Mouse (Mus musculus) c-Kit-positive CD71-positive TER-119-positive erythroid progenitor cells, embryonic 14.5 days (primary cell): ENCODE data around the gene Stard10.

Source experiments
- DNase-seq: peaks from one replicate; pipeline ENCODE4 v3.0.0-alpha.2; 2013; ENCODE audit warnings: low spot score

Stard10 gene

DNA sequence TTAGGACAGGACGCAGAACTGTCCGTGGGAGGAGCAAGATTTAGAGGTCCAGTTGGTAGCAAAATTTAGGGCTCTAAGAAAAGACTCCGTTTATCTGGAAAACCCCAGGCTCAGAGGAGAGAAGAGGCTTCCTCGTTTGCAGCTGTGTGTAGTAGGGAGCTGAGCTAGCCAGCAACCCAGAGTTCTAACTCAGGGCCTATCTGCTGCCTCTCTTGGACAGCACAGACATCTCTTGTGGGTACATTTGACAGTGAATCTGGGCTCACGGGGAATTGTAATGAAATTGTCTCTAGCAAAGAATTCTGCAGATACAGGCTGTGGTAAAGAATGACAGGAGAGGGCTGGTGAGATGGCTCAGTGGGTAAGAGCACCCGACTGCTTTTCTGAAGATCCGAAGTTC is 14.2 kb upstream of the Stard10 start:
- no peak for DNase-seq

DNA sequence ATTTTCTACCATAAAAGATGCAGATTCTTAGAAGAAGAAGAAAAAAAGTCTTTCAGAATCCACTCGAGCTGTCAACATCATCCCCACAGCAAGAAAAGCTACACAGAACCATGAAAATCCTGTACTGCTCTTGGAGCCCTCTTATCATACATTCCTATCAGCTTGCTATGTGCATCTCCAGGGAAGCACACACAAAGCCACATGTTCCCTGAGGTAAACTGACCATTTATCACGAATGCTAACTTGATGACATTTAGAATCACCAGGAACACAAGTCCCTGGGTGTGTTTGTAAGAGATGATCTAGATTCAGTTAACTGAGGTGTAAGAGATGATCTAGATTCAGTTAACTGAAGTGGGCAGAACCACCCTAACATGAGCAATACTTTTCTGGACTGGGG is 10.0 kb upstream of the Stard10 start:
- no peak for DNase-seq

DNA sequence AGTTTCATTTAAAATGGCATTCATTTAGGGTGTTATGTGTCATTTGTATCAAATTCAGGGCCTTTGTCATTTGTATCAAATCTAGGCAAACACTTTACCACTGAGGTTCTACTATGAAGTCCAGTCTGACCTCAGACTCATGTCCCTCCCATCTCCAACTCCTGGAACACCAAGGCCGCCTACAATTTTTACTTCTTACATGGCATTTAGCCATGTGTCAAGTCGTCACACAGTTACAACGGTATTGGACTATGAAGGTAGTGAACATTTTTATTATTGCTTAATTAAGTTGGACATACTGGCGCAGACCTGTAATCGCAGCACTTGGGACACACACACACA is 6.9 kb upstream of the Stard10 start:
- no peak for DNase-seq

DNA sequence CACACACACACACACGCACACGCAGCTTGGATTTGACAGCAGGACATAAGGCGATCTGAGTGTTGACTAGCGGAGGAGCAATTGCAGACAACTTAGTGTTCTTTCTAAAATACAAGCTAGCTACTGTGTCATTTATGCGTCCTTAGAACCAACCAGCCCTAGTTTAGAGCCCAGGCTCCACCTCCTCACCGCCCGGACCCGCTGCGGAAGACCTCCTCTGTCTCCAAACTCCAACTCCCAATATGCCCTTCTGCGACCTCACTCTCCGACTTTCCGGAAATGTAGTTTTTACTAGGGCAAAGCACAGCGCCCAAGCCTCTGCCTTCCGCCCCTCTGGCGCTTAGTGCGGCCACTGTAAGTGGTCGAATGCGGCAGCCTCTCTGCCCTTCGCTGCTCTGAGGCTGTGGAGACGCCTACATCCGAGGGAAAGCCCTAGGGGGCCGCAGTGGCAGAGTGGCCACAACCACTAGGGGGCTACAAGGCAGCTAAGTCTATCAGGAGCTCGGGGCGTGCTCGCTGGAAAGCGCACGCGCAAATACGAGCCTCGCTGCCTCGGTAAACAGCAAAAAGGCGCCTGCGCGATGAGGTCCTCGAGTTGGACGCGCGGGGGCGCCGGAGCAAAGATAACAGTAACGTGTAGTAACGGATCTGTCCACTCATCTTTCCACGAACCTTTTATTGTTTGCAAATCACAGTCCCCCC is 6.4 kb upstream of the Stard10 start:
- DNase-seq = peak; percentile 97

DNA sequence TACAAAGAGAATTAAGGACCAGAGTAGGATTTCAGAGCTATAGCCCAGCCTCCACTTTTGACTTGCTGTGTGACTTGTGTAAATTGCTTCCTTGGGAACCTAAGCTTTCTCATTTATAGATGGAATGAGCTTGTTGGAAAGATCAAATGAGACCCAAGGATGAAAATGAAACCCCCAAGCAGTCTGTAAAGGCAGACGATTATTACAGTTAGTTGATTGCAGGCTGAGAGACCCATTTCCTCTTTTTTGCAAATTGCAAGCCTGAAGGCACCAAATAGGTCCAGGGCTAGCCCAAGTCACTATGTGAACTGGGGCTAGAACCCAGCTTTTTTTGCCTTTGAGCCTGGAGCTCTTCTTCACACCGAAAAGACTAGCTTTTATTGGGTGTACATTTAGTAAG is 5.8 kb upstream of the Stard10 start:
- DNase-seq = no peak

DNA sequence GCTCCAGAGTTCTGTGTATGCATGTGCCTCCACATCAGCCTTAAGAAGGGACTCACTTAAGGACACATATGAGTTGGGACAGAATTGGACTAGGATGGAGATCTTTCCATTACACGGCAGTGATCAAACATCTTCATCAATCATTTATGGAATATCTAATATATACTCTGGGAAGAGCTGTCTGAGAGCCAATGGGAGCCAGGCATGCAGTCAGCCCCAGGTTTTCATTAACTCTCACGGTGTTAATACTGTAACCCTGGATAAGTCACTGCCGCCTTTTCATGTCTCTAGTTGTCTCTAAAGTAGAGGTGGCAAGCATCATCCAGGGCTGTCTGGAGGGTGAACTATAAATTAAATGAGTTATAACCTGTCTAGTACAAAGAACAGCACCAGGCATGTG is 3.9 kb upstream of the Stard10 start:
- no peak for DNase-seq

DNA sequence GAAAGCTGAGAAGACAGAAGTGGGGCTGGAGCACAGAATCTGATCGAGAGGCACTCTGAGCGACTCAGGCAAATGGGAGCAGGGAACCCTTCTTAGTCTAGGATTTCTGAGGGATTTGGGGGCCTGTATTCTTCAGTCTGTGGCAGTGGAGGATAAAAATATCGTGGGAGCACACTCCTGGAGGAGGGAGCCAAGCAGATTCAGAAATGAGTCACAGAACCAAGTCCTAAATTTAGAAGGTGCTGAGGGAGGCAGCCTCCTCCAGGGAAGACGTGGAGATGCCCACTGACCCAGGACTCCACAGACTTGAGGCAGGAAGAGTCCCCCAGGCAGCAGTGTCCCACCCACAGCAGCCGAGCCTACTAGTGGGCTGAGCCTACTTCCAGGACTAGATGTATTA is 2.5 kb upstream of the Stard10 start:
- no peak for DNase-seq

DNA sequence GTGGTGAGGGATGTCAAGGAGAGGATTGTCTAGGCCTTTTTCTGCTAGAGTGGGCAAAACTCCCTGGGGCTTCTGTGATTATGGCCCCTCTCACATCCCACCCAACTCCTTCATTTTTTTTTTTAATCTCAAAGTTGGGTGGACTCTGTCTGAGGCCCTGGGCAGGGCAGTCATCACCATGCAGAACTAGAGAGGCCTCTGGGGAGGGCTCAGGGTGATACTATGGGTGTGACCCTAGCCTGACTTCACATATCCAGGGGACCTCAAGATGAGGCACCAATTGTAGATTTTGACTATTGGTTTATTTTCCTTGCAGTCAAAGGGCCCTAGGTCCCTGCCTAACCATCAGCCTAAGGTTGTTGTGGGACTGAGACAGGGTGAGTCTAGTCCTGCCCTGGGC is 1.2 kb upstream of the Stard10 start:
- peak; percentile 48 for DNase-seq

DNA sequence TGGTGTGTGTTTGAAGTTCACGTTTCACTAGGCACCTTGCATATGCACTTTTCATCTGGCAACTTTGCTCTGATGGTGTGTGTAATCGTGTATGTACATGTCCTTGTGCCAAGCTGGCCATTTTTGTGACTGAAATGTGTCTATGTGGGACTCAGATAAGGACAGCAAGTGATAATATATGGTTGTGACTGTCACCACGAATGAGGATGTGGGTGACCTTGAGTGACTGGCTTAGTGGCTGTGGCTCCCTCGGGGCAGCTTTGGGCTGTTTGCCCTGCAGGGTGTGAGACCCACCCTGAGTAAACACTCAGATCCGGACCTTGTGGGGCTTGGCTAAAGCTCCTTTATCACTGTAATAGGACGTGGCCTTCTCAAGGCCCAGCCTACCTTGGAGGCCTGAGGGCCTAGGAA is 290 bp upstream of the Stard10 start:
- DNase-seq = peak; percentile 66

DNA sequence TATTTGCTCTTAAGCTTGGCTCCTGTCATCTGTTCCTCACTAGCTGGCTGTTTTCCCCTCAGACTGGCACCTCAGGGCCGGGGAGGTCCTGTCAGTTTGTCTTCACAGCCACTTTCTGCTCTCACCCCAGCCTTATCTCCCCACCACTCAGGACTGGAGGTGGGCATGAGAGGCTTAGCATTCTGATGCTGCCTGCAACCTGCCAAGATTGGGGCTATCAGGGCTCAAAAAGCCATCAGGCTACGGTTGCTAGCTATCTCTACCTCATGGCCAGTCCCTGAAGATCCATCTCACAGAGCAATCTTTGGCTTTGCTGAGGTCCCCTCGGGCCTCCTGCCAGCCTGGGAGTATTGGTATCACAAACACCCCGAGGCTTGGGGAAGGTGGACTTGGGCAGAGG is 2.0 kb downstream of the Stard10 start:
- DNase-seq = peak; percentile 28

DNA sequence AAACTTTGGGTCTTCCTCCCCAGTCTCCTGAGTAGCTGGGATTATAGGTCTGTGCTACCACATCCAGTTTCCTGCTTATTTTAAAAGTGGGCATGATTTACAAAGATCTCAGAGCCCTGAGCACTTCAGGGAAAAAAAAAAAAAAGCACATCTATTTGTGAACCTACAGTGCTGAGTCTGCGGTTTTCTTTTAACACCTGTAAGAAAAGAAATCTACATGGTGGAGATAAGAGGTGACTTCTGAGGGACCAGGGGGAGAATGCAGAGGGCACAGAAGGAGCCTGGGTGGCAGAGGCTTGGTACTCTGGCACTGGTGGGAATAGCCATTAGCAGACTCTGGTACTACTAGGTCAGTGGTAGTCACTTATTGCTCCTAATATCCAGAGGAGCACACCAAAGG is 2.9 kb downstream of the Stard10 start:
- no peak for DNase-seq

DNA sequence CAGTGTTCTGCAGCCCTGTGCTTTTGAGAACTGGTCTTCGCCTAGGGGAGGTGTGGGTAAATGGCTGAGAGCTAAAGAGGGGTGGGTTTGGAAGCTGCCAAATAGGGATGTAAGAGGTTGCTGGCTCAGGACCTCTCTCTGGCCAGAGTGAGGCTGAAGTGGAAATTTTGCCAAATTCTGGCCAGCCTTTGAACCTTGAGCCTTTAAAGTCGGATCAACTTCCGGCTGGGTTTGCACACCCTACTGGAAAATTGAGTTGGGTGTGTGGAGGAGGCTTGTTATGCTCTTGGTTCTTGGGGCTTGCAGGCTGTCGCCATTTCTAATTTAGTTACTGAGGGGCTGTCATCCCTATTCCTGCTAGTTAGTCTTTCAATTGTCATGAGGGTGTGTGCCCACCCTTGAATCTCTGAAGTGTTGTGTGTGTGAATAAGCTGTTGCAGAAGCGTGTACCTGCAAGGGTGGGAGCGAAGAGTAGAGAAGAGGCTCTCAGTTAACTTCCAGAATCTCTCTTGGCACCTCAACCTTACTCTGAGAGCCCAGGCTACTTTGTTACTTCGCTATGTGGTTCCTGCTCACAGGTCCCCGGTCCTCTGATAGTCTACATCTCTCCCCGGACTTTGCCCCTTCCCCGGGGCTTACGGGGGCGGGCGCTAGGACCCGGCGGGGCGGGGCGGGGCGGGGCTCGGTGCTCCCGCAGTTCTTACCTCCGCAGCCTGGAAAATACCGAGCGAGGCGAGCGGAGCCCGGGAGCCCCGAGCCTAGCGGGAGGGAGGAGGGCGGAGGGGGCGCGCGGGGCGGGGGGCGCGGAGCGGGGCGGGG is 3.7 kb downstream of the Stard10 start:
- DNase-seq = no peak

DNA sequence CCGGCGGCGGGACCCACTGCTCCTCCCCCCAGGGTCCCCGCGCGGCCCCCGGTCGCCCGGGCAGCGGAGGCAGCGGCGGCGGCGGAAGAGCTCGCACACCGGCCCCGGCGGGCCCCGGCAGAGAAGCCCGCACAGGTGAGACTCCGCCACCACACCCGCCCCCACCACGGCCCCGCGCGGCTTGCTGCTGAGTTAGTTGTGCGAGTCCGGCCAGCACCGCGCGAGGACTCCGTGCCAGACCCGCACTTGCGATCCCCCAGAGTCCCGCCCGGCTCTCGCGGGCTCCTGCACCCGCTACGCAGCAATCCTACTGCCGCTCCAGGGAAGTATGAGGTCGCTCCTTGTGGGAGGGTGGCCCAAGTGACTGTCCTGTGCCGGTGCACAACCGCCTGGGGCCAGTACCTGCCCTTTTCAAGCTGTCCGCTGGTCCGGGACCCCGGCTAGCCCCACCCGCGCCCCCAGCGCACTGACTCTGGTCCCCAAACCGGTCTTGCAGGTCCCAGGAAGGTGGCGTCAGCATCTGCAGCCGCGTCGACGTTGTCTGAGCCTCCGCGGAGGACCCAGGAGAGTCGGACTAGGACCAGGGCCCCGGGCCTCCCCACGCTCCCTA is 4.4 kb downstream of the Stard10 start:
- no peak for DNase-seq

DNA sequence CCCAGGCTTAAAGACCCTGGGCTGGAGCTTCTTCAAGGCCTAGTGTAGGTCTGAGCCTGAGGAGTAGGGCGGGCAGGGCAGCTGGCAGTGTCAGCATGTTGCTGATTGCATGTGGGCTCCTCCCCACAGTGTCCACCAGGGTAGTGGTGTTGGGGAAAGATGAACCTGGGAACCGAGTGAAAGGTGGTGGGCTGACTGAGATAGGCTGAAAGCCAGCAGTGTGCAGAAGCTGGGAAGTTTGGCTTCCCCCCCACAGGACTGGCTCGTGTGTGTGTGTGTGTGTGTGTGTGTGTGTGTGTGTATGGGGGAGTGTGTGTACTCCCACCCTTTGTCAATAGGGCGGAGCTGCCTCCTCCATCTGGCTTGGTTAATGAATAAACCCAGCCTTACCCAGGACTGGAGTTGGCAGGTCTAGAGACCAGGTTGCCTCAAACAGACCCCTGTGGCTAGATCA is 6.3 kb downstream of the Stard10 start:
- no peak for DNase-seq

DNA sequence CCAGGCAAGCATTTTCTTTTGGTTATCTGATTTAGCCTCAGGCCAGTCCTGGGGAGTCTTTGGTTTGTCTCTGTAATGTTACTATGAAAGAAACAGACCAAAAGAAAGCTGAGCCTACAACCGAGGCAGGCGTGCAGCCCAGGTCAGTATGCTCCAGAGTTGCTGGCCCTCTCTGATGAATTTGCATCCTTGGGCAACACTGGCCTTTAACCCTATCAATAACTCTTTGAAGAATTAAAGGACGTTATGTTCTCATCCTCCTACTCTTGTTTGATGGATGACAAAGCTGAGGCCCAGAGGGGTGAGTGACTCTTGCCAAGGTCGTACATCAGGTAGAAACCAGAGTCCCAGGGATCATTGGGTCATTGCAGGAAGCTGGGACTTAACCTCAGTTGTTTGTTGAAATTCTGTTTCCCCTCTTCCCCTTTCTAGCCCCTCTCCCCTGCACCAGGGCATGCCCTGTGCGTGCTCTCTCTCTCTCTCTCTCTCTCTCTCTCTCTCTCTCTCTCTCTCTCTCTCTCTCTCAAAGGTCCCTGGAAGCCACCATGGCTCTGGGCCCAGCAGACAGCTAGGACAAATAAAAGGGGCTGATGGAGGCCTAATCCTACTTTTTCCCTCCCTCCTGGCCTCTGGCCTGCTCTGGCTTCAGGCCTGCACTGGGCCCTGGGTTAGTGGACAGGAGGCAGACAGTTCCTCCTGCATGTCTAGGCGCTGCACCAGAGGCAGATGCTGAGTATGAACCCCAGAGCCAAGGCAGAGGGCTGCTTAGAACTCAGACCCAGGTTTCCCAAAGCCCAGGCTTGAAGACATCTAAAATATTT is 7.5 kb downstream of the Stard10 start:
- no peak for DNase-seq

DNA sequence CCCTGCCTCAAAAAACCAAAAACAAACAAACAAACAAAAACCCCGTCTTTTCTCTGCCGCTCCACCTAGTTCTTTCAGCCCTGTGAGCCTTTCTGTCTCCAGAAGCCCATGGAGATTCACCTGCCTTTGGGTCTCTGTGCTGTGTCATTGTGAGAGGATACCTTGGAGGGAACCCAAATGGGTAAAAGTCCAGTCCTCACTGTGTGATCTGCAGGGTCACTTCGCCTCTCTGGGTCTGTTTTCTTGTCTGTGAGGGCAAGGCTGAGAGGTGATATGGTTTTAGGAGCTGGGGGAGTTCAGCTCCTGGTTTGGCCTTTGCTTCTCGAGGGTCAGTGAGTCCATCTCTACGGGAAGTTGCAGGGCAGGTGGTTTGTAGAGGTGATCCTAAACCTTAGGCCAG is 9.1 kb downstream of the Stard10 start:
- DNase-seq = no peak

DNA sequence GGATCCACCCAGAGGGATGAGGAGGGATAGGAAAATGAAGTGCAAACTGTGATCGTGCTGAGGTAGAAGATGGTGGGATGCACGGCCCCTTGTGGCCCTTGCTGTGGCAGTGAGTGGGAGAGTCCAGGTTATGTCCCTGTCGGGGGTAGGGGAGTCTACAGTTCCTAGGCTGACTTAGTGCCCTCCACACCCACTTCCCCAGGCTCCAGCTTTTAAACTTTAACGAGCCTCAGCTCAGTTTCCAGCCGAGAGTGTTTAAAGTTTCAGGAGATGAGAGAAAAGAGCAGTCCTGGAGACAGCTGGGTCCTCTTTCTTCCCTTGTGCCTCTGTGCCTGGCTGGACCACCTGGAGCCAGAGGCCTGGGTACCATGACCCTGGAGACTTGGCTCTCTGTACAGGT is 10.4 kb downstream of the Stard10 start:
- DNase-seq = no peak

DNA sequence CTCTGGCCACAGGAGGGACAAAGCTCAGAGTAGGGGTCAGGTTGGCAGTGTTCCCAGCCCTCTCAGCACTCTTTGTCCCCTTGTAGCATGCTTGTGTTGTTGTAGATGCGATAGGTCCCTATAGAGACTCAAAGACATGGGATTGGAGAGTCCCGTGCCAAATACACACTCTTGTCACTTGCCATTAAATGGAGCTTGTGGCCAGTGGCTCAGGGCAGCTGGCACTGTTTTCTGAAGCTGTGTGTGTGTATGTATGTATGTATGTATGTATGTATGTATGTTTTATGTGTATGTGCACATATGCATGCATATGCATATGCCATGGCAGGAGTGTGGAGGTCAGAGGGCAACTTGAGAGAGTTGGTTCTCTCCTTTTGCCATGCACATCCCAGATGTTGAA is 10.9 kb downstream of the Stard10 start:
- DNase-seq = no peak

DNA sequence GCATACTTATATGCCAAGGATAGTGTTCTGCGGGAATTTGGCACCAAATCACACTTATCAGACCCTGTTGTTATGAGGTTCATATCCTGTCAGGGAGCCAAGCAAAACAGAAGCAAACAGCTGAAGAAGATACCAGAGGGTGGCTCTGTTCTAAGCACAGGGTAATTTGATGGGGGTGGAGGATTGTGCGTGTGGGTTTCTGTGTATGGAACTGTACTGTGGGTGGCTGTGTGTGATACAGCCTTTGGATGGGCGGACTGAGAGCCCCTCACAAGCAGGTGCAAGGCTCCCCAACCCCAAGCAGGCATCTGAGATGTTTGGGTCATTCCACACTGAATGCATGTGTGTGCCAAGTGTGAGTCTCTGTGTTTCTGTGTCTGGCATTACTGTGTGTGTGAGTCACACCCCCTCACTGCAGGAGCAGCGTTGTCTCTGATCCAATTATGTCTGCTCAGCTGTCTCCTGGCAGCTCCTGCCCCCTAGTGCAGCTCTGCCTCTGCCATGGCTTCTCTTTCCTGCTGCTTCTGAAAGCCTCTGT is 11.8 kb downstream of the Stard10 start:
- DNase-seq = no peak

DNA sequence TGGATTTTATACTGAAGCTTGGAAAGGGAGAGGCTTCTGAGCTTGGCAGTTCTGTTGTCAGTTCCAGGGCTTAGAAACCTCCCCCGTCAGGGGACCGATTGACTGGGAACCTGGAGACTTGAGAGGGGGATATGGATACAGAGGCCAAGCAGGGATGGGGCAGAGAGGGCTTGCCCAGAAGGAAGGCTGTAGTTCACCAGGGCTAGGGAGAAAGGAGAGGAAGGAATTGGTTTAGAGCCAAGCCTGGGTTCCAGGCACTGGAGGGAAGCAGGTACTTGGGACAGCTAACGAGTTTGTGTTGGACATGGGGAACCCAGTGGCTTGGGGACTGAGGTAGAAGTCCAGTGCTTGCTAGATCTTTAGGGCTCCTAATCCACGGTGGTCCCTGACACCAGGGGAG is 12.7 kb downstream of the Stard10 start:
- no peak for DNase-seq

DNA sequence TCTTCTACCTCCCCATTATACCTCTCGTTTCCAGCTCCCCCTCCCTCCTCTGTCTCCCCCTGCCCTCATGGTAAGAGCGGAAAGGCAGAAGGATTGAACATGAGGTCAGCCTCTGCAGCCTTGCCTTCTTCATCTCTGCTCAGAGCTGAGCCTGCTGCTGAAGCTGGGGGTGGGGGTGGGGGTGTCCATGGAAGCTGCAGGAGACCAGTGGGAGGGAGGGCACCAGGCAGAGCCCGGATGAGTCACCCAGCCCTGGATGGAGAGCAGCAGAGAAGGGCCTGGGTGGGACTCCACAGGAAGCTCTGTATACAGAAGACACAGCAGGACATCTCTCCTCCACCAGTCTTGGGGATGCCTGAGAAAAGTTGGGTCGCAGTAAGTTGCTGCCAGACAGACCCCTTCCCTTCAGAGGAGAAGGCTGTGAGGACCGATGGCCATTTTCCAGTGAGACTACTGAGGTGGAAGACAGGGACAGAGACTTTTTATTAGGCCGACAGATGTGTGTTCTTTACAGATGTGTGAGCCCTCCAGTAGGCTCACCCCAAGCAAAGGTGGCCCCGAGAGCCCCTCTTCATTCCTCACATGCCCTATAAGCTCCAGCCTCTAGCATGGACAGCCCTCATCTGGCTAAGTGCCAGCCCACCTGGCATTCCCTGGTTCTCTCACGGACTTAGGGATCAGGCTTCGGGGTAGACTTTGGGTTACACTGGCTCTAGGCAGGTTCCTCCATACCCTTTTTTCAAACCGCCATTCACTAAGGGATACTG is 13.4 kb downstream of the Stard10 start:
- DNase-seq = no peak

DNA sequence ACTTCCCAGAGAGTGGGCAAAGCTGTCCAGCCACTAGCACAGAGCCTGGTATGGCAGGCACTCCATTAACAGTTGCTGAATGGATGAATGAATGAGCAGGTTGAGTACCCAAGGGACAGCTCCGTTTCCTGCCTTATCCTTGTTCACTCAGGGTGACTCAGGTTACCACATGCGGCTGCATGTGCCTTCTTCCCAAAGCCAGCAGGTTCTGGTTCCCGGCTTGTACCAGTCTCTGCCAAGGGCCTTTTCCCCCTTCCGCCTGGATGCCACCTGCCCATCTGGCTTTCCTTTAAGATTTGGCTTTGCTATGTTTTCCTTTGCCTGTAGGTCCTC is 13.9 kb downstream of the Stard10 start:
- DNase-seq = no peak
